Mouse (Mus musculus) spleen, adult 2 months (tissue): ENCODE data around the gene Cyb5d1.

Source experiments
- CTCF ChIP-seq: fragments of 200-500 bp; IDR thresholded peaks from 2 replicates; pipeline ENCODE4 v1.5.1; 2011; ENCODE audit warnings: mild to moderate bottlenecking, inconsistent platforms; ENCODE audit not compliant: insufficient read depth, insufficient read length, insufficient replicate concordance; ENCODE audit errors: extremely low read depth
- POLR2A ChIP-seq: fragments of 200-500 bp; IDR thresholded peaks from 2 replicates; pipeline ENCODE4 v1.6.1; 2011; ENCODE audit warnings: low read depth, low read length, inconsistent platforms

DNA sequence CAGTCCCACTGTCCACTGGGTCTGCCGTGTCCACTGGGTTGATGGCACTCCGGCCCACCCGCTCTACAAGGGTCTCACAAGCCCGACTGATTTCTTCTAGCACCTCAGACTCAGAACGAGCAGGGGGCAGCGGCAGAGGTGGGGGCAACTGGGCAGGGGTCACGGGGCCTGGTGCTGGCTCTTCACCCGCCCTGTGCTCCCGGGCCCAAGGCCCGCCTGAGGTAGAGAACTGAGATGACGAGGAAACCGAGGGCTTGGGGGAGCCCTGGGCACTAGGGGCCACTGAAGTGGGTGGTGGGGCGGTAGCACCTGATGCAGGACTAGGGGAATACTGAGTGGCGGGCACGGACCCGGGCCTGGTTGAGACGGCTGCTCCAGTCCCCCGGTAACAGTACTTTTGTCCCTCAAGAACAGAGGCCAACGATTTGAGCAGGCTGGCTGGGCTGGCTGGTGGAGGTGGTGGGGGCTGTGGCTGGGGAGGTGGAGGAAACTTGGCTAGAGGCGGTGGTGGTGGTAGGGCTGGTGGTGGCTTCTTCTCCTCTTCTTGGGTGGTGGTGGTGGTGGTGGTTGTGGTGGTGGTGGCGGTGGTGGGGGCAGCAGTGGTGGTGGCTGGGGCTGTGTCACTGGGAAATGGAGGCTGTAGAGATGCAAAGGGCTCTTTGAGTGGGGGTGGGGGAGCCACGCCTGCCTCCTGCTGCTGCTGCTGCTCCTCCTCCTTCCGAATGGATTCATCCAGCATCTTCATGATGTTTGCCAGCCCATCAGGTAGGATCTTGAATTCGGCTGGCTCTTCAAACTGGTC lies 9.4 kb upstream of the Cyb5d1 start:
- TF ChIP-seq CTCF, result no peak
- TF ChIP-seq POLR2A, result no peak
